Mouse (Mus musculus) hindbrain, embryonic 16.5 days (tissue): ENCODE data around the gene Wdr59. TPM values are rescaled to one million over a fixed set of nuclear protein-coding genes. Genes with fewer than 3 reads are reported as not detected.

ENCODE experiments used
- ATAC-seq: fragments of 200-750 bp; cut with Nextera tagmentation; 2 replicates; pipeline ENCODE4 v1.8.0; 2017; ENCODE audit warnings: moderate TSS enrichment, moderate library complexity
- H3K27ac ChIP-seq: fragments of 300-500 bp; sonication (generic); 2 replicates; pipeline ENCODE4 v1.5.1; 2014; ENCODE audit warnings: low read depth, mild to moderate bottlenecking, control low read depth, low read length, moderate library complexity
- H3K27me3 ChIP-seq: fragments of 300-500 bp; sonication (generic); replicated peaks from 2 replicates; pipeline ENCODE4 v1.6.1; 2014; ENCODE audit warnings: low read length; ENCODE audit not compliant: control insufficient read depth, insufficient read depth
- H3K36me3 ChIP-seq: fragments of 300-500 bp; sonication (generic); 2 replicates; pipeline ENCODE4 v1.6.1; 2014; ENCODE audit warnings: mild to moderate bottlenecking, low read length, moderate library complexity, mixed read lengths; ENCODE audit not compliant: control insufficient read depth, insufficient read depth
- H3K4me1 ChIP-seq: fragments of 300-500 bp; sonication (generic); 2 replicates; pipeline ENCODE4 v1.6.1; 2014; ENCODE audit warnings: low read depth, low read length; ENCODE audit not compliant: control insufficient read depth, insufficient read depth
- H3K4me2 ChIP-seq: fragments of 300-500 bp; sonication (generic); 2 replicates; pipeline ENCODE4 v1.6.1; 2014; ENCODE audit warnings: mild to moderate bottlenecking, low read length, control low read depth, moderate library complexity
- H3K4me3 ChIP-seq: fragments of 300-500 bp; sonication (generic); 2 replicates; pipeline ENCODE4 v1.5.1; 2014; ENCODE audit warnings: mild to moderate bottlenecking, low read length, control low read depth, moderate library complexity
- H3K9ac ChIP-seq: fragments of 300-500 bp; sonication (generic); 2 replicates; pipeline ENCODE4 v1.6.1; 2014; ENCODE audit warnings: low read depth, mild to moderate bottlenecking, control low read depth, low read length, moderate library complexity
- H3K9me3 ChIP-seq: fragments of 300-500 bp; sonication (generic); 2 replicates; pipeline ENCODE4 v1.6.1; 2014; ENCODE audit warnings: mild to moderate bottlenecking, low read length, moderate library complexity; ENCODE audit not compliant: control insufficient read depth
- WGBS: fragments of 180-500 bp; shearing (Covaris S2); extraction: QIAGEN DNeasy Blood & Tissue Kit; methylation state at CpG from one replicate; pipeline ENCODE4 v1.1.7; 2014; 5-methylcytosine and 5-hydroxymethylcytosine counted together
- microRNA-seq: library from miRNA; unstranded; fragments of <30 nt; microRNA quantifications from one replicate; pipeline ENCODE4, GENCODE M21; 2017
- polyA plus RNA-seq: library from polyadenylated mRNA; unstranded; fragments of >200 nt; fragmentation: Nextera tagmentation; extraction: Ambion mirVana; gene quantifications from 2 replicates; pipeline ENCODE4 v1.2.1, GENCODE M21; 2015

Wdr59 gene
- polyA plus RNA-seq, 1 experiment from 2014 or later = 7.6 TPM

DNA sequence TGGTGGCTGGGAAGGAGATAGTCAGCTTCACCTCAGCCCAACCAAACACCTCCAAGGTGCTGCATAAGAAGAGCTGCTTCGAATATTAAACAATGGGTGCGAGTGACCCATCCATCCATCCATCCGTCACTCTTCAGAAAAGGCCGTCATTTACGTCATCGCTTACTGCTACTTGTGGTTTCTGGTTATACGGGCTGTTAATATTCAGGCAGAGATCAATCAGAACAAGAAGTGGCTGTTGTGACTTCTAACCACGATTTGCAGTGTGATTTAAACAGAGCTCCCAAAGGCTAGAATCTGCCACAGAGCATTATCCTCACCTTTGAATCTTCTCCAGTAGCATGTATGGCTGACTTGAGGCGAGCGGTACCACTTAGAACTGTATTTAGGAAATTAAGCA is 104.7 kb downstream of the Wdr59 start:
- H3K9me3 ChIP-seq = no peaks in the 10 kb centered on the region
- H3K36me3 ChIP-seq = no peaks in the 10 kb centered on the region
- H3K9ac ChIP-seq = no peak overlapping the region
- no peaks in the 10 kb centered on the region for H3K4me1 ChIP-seq
- ATAC-seq = no peak
- H3K27ac ChIP-seq = no peak overlapping the region
- 88% methylated on average over 10 of the region's 10 CpGs for WGBS
- no peak overlapping the region for H3K4me2 ChIP-seq
- no peak overlapping the region for H3K4me3 ChIP-seq
- H3K27me3 ChIP-seq = no peaks in the 10 kb centered on the region

DNA sequence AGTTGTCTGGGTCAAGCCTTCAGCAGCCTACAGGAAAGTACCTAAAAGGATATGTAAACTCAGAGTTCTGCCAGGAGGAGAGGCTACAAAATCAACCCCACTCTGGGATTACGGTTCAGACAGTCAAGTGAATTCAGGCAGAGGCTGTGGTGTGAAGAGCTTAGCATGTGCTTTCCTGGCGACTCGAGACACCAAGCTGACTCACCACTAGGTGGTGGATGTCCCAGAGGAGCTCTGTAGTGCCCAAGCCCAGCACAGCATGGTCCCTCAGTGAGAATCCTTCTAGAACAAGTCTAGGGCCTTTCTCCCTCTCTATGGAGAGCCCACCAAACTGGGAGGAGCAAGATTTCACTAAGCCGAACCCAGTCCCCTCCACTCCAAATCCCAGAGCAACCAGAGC is 118.5 kb downstream of the Wdr59 start:
- no peak for ATAC-seq
- Histone ChIP-seq H3K27me3 (no peaks in the 10 kb centered on the region), H3K9ac (no peak overlapping the region), H3K4me3 (no peak overlapping the region), H3K4me2 (no peak overlapping the region), H3K4me1 (no peaks in the 10 kb centered on the region), H3K27ac (no peak overlapping the region), H3K9me3 (no peaks in the 10 kb centered on the region), H3K36me3 (no peaks in the 10 kb centered on the region)
- 54% methylated on average over 4 of the region's 4 CpGs for WGBS

Small RNA genes lying within 50 kb of the gene (microRNA-seq; reads per million reads assigned to microRNA genes)
- gene Mir1957b = not detected

Other genes starting within 250 kb of the Wdr59 start
- 21.7 and 26.6 TPM in 2 replicates for gene Rfwd3, start 221.9 kb downstream of the Wdr59 start, polyA plus RNA-seq
- gene Mlkl, start 183.9 kb downstream of the Wdr59 start, polyA plus RNA-seq = 0.35 and 0.50 TPM in 2 replicates
- gene Fa2h, start 128.3 kb downstream of the Wdr59 start, polyA plus RNA-seq = 0.85 and 1.5 TPM in 2 replicates
- gene Znrf1, start 14.0 kb upstream of the Wdr59 start, polyA plus RNA-seq = 65.7 and 69.1 TPM in 2 replicates
- gene Ldhd, start 108.3 kb upstream of the Wdr59 start, polyA plus RNA-seq = 1.3 and 1.5 TPM in 2 replicates
- 25.1 and 25.5 TPM in 2 replicates for gene Zfp1, start 121.3 kb upstream of the Wdr59 start, polyA plus RNA-seq
- gene Ctrb1, start 168.9 kb upstream of the Wdr59 start, polyA plus RNA-seq = not detected in 2 replicates
- gene Bcar1, start 221.7 kb upstream of the Wdr59 start, polyA plus RNA-seq = 37.6 and 50.0 TPM in 2 replicates